Mouse (Mus musculus): ENCODE results near the gene Adam26a.
"Not testable (repeated sequence)": the region's sequence is repeated elsewhere in the genome, so short reads cannot be mapped to it uniquely, and the experiment has no call there.

Adam26a gene

DNA sequence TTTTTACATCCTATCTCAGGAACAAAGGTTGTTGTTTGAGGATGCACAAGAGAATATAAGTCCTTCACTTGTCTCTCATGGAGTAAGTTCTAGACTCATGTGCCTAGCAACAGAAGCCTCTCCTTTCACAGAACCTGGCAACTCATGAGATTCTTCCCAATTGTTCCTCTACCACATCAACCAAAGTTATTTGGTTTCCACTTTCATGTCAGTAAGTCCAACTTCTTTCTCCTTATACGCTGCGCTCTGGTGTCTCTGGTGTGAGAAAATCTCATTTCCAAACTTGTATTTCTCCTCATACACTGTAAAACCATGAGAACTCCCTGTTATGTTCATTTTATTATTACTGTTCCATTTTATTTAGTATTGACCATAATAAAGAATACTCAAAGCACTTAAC lies at the start of gene Adam26a:
Gene Adam26a (minus strand): TSS at position 101 of the 400 bp plus-strand sequence.
- not testable (repeated sequence) for DNase-seq

DNA sequence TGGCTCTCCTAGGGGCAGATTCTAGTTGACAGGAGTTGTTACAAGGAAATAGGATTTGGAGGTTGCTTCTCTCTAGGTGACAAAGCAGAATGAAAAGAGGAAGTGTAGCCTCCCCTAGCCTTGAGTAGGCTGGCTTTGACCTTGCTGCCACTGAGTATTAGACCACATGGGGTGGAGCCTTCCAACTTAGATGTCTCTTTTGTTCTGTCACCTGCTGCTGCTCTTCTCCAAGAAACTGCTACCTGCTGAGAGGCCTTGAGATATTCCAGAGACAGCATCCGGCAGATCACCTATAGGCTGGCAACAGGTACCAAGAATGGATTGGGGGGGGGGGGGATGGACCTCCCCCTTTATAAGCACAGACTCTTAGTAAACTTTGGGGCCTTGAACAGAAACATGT lies 39.5 kb upstream of the Adam26a start:
- DNase-seq = no peak

DNA sequence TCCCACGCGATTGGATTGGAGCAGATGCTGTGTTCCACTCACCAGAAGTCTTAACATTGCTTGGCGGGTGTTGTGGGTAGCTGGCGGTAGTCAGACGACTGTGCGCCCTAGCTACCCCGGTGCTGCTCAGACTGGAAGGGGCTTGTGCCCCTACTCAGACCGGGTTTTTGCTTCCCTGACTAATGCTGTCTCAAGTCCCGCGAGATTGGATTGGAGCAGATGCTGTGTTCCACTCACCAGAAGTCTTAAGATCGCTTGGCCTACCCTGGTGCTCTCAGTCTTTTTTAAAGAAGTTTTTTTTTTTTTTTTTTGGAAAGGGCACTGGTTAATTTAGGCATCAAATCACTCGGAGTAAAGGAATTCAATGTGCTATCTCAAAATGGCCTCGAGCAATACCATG lies 27.1 kb upstream of the Adam26a start:
- not testable (repeated sequence) for DNase-seq

DNA sequence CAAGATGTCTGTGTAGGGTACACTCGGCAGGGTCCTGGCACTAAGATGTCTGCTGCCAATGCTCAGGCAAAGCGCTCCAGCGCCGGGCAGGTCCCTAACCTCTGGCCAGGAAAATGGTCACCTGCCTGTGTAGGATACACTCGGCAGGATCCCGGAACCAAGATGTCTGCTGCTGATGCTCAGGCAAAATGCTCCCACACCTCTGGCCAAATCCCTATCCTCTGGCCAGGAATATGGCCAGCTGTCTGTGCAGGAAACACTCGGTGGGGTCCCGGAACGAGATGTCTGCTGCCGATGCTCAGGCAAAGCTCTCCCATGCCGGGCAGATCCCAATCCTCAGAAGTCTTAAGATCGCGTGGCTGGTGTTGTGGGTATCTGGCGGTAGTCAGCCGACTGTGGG lies 26.7 kb upstream of the Adam26a start:
- DNase-seq = not testable (repeated sequence)

DNA sequence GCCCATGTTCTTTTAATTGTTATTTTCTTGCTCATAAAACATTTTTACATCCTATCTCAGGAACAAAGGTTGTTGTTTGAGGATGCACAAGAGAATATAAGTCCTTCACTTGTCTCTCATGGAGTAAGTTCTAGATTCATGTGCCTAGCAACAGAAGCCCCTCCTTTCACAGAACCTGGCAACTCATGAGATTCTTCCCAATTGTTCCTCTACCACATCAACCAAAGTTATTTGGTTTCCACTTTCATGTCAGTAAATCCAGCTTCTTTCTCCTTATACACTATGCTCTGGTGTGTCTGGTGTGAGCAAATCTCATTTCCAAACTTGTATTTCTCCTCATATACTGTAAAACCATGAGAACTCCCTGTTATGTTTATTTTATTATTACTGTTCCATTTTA lies 48.5 kb downstream of the Adam26a start, which contains the start of gene Adam26b:
Gene Adam26b (minus strand): TSS at position 101 of the 400 bp plus-strand sequence.
- DNase-seq = not testable (repeated sequence)

All from right cerebral cortex, postnatal 4 days (tissue).